Mouse (Mus musculus) midbrain, embryonic 11.5 days (tissue): ENCODE data around the gene Chst15. TPM values are rescaled to one million over a fixed set of nuclear protein-coding genes. Genes with fewer than 3 reads are reported as not detected.

Experiments
- ATAC-seq: fragments of 200-750 bp; cut with Nextera tagmentation; 2 replicates; pipeline ENCODE4 v1.8.0; 2017; ENCODE audit warnings: moderate TSS enrichment, moderate library complexity; ENCODE audit not compliant: low FRiP score
- DNase-seq: peaks from one replicate; pipeline ENCODE4 v3.0.0; 2015; ENCODE audit warnings: low spot score; ENCODE audit errors: missing footprints
- H3K27ac ChIP-seq: fragments of 300-500 bp; sonication (generic); 2 replicates; pipeline ENCODE4 v1.5.1; 2014; ENCODE audit warnings: low read depth, low read length
- H3K27me3 ChIP-seq: fragments of 300-500 bp; sonication (generic); 2 replicates; pipeline ENCODE4 v1.6.1; 2014; ENCODE audit warnings: mild to moderate bottlenecking, low read length, moderate library complexity, mixed read lengths; ENCODE audit not compliant: control insufficient read depth, insufficient read depth
- H3K36me3 ChIP-seq: fragments of 300-500 bp; sonication (generic); 2 replicates; pipeline ENCODE4 v1.6.1; 2014; ENCODE audit warnings: mild to moderate bottlenecking, low read length, moderate library complexity, mixed read lengths; ENCODE audit not compliant: control insufficient read depth, insufficient read depth
- H3K4me1 ChIP-seq: fragments of 300-500 bp; sonication (generic); 2 replicates; pipeline ENCODE4 v1.6.1; 2014; ENCODE audit warnings: low read length; ENCODE audit not compliant: control insufficient read depth, insufficient read depth
- H3K4me2 ChIP-seq: fragments of 300-500 bp; sonication (generic); 2 replicates; pipeline ENCODE4 v1.6.1; 2014; ENCODE audit warnings: mild to moderate bottlenecking, moderate library complexity
- H3K4me3 ChIP-seq: fragments of 300-500 bp; sonication (generic); 2 replicates; pipeline ENCODE4 v1.5.1; 2014; ENCODE audit warnings: low read depth, low read length
- H3K9ac ChIP-seq: fragments of 300-500 bp; sonication (generic); 2 replicates; pipeline ENCODE4 v1.6.1; 2014; ENCODE audit warnings: low read length
- H3K9me3 ChIP-seq: fragments of 300-500 bp; sonication (generic); 2 replicates; pipeline ENCODE4 v1.6.1; 2016; ENCODE audit warnings: low read length; ENCODE audit not compliant: control insufficient read depth
- WGBS: fragments of 180-500 bp; shearing (Covaris S2); extraction: QIAGEN DNeasy Blood & Tissue Kit; methylation state at CpG from one replicate; pipeline ENCODE4 v1.1.7; 2014; 5-methylcytosine and 5-hydroxymethylcytosine counted together
- polyA plus RNA-seq: library from polyadenylated mRNA; unstranded; fragments of >200 nt; fragmentation: Nextera tagmentation; extraction: Ambion mirVana; gene quantifications from 2 replicates; pipeline ENCODE4 v1.2.1, GENCODE M21; 2014

The Chst15 gene
- polyA plus RNA-seq, 1 experiment from 2014 or later, result 18.0 TPM

DNA sequence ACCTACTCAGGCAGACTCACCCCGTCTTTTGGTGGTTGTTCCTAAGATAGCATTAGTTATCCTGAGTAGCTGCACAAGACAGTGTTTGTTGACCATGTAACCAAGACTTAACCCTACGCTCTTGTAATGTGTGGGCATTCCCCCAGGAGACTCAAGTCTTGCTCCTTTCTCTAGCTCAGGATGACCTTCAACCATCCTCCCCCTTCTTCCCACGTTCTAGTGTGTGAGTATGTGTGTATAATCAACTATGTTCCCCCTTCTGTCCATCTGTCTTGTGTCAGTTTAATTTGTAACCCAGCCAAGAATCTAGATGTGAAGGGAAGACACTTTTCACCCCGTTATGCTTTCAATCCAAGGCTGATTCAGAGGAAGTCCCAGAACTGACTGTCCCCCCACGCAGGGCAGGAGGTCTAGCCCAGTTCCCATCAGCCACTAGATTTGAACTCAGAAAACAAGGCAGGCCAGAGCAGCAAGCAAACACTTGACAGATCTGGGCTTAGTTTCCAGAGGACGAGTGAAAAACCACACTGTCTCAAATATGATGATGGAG lies 9.2 kb downstream of the Chst15 start:
- Histone ChIP-seq H3K27ac (no peak overlapping the region), H3K27me3 (no peaks in the 10 kb centered on the region), H3K36me3 (no peaks in the 10 kb centered on the region), H3K9ac (no peak overlapping the region), H3K9me3 (no peaks in the 10 kb centered on the region), H3K4me3 (no peak overlapping the region), H3K4me2 (no peak overlapping the region), H3K4me1 (no peaks in the 10 kb centered on the region; the same call in 1 of the 2 replicates)
- 84% methylated on average over 6 of the region's 6 CpGs for WGBS
- DNase-seq, result no peak
- no peak for ATAC-seq

DNA sequence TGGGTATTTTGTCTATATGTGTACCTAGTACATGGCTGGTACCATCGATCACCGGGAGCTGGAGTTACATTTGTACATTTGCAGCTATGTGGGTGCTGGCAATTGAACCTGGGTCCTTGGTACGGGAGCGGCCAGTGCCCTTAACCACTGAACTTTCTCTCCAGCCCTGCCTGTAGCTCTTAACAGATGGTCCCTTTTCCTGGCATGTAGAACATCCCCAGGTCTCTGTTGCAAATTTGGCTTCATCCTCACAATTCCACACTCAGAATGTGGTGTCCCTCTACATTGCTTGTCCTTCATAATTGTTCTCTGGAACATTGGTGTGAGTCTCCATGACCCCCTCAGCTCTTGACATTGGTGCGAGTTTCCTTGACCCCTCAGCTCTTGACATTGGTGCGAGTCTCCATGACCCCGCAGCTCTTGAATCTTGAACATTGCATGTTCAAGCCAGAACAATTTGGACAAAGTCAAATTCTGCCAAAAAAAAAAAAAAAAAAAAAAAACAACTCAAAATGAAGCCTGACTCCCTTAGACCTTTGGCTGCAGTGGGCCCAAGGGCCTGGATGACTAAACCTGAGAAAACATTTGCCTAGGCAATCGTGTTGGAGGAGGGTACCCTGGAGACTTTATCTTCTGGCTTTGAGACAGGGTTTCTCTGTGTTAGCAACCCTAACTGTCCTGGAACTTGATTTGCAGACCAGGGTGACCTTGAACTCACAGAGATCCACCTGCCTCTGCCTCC lies 10.2 kb downstream of the Chst15 start:
- no peaks in the 10 kb centered on the region for H3K36me3 ChIP-seq
- DNase-seq, result no peak
- no peak overlapping the region for H3K9ac ChIP-seq
- WGBS, result 91% methylated on average over 8 of the region's 8 CpGs
- no peak overlapping the region for H3K4me3 ChIP-seq
- no peaks in the 10 kb centered on the region for H3K27me3 ChIP-seq
- no peak overlapping the region for H3K27ac ChIP-seq
- H3K9me3 ChIP-seq, result no peaks in the 10 kb centered on the region
- H3K4me1 ChIP-seq, result no peaks in the 10 kb centered on the region; the same call in 1 of the 2 replicates
- no peak overlapping the region for H3K4me2 ChIP-seq
- ATAC-seq, result no peak

DNA sequence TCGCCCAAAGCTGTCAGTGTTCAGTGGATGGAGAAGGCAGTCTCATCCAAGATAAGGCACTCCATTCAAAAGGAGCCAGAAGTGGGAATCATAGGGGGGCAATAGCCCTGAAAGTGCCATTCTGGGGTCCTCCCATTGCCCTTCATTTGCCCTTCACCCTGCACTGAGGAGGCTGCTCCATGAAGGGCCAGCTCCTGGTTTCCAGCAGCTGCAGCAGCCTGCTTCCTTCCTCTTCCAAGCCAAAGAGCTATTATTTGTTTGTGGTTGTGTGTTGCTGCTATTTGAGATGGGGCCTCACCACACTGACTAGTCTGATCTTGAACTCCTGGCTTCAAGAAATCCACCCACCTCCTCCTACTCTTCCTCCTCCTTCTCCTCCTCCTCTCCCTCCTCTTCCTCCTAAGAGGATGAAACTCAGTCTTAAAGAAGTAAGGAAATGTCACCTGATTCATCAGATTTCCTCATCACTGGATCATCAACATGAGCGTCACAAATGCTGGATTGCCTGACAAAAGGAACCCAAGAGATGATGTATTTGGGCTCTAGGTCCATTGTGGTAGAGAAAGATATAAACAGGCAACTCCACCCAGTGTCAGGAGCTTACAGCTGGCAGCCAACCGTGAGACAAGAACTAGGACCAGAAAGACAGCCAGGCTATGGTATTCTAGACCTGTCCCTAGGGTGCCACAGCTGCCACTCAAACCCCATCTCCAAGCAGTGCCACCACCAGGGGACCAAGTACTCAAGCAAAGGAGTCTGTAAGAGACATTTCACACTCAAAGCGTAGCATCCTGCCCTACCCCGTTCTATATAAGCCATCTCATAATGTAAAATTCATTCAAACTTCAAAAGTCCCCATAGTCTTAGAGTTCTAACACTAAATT lies 11.3 kb downstream of the Chst15 start:
- Histone ChIP-seq H3K27ac (no peak overlapping the region), H3K36me3 (no peaks in the 10 kb centered on the region), H3K4me3 (no peak overlapping the region), H3K9me3 (no peaks in the 10 kb centered on the region), H3K9ac (no peak overlapping the region), H3K4me1 (no peaks in the 10 kb centered on the region; the same call in none of the 2 replicates), H3K27me3 (no peaks in the 10 kb centered on the region), H3K4me2 (no peak overlapping the region)
- no peak for DNase-seq
- no peak for ATAC-seq
- 88% methylated on average over 5 of the region's 5 CpGs for WGBS

DNA sequence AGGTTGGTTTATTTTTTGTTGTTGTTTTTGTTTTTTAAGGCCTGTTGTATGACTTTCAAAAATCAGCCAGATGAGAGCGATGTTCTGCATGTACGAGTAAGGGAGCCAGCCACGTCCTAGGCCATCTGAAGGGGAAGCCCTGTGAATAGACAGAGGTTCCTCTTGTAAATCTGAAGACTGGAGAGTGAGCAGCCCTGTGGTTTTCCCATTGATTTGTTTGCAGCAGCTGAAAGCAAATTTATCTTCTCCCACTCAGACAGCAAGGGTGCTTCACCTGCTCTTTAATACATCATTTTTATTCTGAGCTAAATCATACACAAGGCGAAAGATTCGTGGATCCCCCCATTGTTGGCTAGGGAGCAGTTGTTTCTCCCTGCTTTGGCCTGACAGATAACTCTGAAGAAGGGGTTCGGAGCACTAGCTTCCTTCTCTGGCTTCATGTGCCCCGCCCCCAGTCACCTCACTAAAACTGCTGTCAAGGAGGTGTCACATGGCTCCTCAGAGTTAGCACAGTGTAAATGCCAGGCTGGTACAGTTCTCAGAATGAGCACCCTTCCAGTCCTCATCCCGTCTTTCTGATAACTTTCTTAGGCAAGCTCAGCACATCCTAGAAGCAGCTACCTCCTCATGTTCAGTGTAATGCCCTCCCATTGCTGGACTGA lies 12.5 kb downstream of the Chst15 start:
- H3K27me3 ChIP-seq, result no peaks in the 10 kb centered on the region
- no peak for DNase-seq
- 84% methylated on average over 8 of the region's 8 CpGs for WGBS
- no peaks in the 10 kb centered on the region; the same call in none of the 2 replicates for H3K4me1 ChIP-seq
- no peak overlapping the region for H3K4me2 ChIP-seq
- no peak for ATAC-seq
- H3K36me3 ChIP-seq, result no peaks in the 10 kb centered on the region
- no peak overlapping the region for H3K27ac ChIP-seq
- H3K4me3 ChIP-seq, result no peak overlapping the region
- no peaks in the 10 kb centered on the region for H3K9me3 ChIP-seq
- no peak overlapping the region for H3K9ac ChIP-seq

DNA sequence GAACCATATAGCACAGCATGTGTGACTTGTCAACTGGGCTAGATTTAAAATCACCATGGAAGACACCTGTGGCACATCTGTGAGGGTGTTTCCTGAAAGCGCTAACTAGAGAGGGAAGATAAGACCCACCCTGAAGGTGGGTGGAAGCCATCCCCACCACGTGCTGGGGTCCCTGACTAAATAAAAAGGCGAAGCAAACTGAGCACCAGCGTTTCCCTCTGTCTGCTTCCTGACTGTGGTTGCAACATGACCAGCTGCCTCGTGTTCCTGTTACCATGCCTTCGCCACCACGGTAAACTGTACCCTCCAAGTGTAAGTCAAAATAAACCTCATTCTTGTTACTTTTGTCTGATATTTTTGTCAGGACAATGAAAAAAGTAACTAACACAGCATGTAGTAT lies 13.0 kb downstream of the Chst15 start:
- Histone ChIP-seq H3K9ac (no peak overlapping the region), H3K4me1 (no peaks in the 10 kb centered on the region; the same call in none of the 2 replicates), H3K36me3 (no peaks in the 10 kb centered on the region), H3K27me3 (no peaks in the 10 kb centered on the region), H3K27ac (no peak overlapping the region), H3K4me2 (no peak overlapping the region), H3K9me3 (no peaks in the 10 kb centered on the region), H3K4me3 (no peak overlapping the region)
- DNase-seq (no peak), ATAC-seq (no peak)
- 84% methylated on average over 7 of the region's 7 CpGs for WGBS

DNA sequence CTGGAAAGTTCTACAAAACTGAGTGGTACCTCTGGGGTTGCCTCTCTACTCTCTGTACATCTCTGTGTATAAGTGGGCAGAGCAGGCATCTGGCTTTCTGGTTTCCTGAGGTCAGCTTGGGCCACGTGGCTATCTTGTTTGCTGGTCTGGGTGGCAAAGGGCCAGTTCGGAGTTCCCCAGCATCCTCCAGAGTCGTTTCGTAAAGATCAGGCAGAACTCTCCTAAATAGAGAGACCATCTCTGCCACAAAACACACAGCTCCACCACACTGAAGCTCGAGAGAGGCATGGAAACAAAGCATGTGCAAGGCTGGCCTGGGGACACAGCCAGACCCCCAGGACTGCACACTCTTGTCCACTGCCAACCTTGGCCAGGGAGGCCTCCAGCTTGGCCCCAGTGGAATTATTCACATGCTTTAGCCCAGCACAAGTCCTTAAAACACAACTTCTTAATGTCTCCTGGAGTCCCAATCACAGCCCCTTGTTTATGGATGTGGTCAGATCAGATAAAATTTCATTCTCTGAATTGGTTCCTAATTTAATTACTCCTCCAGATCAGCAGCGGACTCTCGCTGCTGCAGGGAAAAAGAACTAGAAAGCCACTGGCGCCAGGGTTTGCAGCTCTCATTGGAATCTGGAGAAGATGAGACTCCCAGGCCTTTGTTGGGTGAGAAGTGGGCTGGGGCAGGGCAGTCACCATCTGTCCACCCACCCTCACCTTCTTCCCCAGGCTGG lies 14.4 kb downstream of the Chst15 start:
- DNase-seq (no peak), ATAC-seq (no peak)
- Histone ChIP-seq H3K4me2 (no peak overlapping the region), H3K27ac (no peak overlapping the region), H3K9ac (no peak overlapping the region), H3K4me1 (no peaks in the 10 kb centered on the region; the same call in none of the 2 replicates), H3K9me3 (no peaks in the 10 kb centered on the region), H3K27me3 (no peaks in the 10 kb centered on the region), H3K4me3 (no peak overlapping the region), H3K36me3 (no peaks in the 10 kb centered on the region)
- 79% methylated on average over 8 of the region's 8 CpGs for WGBS

DNA sequence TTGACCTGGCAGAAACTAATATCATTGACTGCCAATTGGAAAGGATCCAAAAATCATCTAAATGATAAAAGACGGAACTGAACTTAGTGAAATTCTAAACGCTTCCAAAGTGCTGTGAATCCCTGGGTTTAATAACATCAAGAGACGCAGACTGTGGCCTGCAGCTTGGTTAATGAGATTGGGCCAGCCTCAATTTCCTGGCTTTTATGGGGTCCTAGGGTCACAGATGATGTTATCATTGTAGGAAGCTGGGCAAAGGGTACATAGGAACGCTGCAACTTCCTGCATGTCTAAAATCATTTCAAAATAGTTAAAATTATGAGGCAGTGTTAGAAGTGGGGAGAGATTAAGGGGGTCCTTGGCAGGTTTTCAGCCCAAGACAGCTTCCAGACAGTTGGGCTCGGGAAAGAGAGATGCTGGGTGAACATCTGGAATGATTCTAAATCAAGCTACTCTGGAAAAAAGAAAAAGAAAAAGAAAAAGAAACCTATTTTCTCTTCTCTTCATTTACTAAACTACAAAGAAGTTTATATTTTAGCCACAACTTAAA lies 17.3 kb downstream of the Chst15 start:
- Histone ChIP-seq H3K4me2 (no peak overlapping the region), H3K36me3 (no peaks in the 10 kb centered on the region), H3K4me1 (no peaks in the 10 kb centered on the region; the same call in none of the 2 replicates), H3K27me3 (no peaks in the 10 kb centered on the region), H3K4me3 (no peak overlapping the region), H3K9me3 (no peaks in the 10 kb centered on the region), H3K9ac (no peak overlapping the region), H3K27ac (no peak overlapping the region)
- no peak for DNase-seq
- no peak for ATAC-seq
- WGBS, result 76% methylated on average over 5 of the region's 5 CpGs

DNA sequence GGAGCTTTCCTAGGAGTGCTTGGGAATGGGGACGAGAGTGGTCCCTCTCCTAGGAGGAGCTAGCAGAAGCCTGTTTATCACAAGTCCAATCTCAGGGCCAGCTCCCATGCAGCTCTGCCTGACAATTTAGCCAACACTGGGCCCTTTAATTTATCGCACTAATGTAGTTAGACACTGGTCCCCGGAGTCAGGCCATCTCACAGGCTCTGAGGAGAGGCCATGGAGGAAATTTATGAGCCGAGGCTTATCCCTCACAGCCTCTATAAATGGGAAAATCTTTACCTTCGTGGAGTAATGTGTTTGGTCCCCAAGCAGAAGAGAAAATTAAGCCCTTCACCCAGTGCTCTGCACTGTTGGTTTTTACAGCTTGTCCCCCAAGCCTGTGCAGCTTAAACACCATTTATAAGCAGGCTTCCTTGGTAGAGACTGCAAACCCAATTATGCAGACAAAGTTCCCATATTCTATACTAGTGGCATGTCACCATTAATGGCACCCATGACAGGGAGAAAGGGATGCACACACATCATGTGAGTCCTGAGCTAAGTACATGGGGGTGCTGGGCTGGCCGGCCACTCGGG lies 18.5 kb downstream of the Chst15 start:
- H3K4me1 ChIP-seq, result no peaks in the 10 kb centered on the region; the same call in none of the 2 replicates
- H3K9ac ChIP-seq, result no peak overlapping the region
- ATAC-seq (no peak), DNase-seq (no peak)
- no peak overlapping the region for H3K4me2 ChIP-seq
- 88% methylated on average over 7 of the region's 7 CpGs for WGBS
- H3K27me3 ChIP-seq, result no peaks in the 10 kb centered on the region
- H3K27ac ChIP-seq, result no peak overlapping the region
- no peaks in the 10 kb centered on the region for H3K36me3 ChIP-seq
- H3K9me3 ChIP-seq, result no peaks in the 10 kb centered on the region
- no peak overlapping the region for H3K4me3 ChIP-seq
